Mouse (Mus musculus) embryonic stem cell, embryonic (primary cell): ENCODE data around the gene Cyp4b1.

ENCODE experiments used
- CTCF ChIA-PET, 4 experiments: fragments of 300-600 bp in 2 of 4; fragments of 350-600 bp in 2 of 4; sonication (Branson Sonifier 250); formaldehyde crosslinking; loops; one replicate each; lab custom pipeline; 2022; ENCODE audit warnings: inconsistent platforms in 2 of 4; lab: Charles Lee
- POLR2A ChIA-PET, 4 experiments: fragments of 300-600 bp in 2 of 4; fragments of 350-600 bp in 2 of 4; sonication (Branson Sonifier 250); formaldehyde crosslinking; loops; one replicate each; lab custom pipeline; 2022; ENCODE audit warnings: antibody characterized with exemption in 4 of 4, inconsistent platforms in 1 of 4; lab: Charles Lee

Cyp4b1 gene

DNA sequence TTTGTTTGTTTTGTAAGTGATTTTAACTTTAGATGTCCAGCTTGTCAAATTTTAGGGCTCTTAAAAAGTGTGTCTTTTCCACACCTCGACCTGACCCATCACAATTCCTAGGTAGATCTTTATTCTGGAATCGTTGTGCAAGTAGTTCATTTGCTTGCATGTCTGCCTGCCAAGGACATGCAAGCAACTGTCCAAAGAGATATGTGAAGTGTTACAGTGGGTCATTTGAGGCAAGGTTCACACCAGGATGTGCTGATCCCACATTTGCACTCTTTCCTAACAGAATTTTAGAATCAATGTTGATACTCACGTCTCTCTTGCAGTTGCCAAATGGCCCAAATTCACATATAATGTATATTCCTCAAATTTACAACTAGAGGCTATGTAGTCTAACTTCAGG, 72.3 kb downstream of the Cyp4b1 start:
- POLR2A ChIA-PET, result no interaction called here
- CTCF ChIA-PET, result no interaction called here
